Mouse (Mus musculus): ENCODE results near the gene Opcml. TPM values are rescaled to one million over a fixed set of nuclear protein-coding genes. Genes with fewer than 3 reads are reported as not detected.

Opcml gene
- total and polyA plus RNA-seq, 2 experiments from 2014 or later = 0.49 to 0.57 TPM

DNA sequence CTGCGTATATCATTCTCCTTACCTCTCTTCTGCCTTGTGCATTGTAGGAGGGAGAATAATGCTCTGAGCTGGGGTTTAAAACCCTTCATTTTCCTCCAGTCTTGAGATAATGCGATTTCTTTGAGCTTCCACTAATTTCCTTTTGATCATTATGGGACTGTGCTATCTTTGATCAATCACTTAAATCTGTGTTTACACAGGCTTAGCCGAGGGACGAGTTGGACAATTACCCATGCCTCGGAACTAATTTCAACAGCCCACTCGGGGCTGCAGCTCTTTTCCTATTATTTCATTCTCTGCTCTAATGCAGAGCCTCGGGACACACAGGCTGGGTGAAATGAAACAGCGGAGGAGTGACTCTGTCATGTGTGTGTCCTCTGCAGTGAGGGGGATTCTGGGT lies 220.9 kb downstream of the Opcml start:
- no peaks in the 10 kb centered on the region for H3K9me3 ChIP-seq (replicated peaks; ENCODE audit: control insufficient read depth, low read length)
- H3K9ac ChIP-seq (replicated peaks; ENCODE audit: low read depth, low read length) = no peak overlapping the region
- no peaks in the 10 kb centered on the region for H3K4me1 ChIP-seq (ENCODE audit: control insufficient read depth, insufficient read depth)
- ATAC-seq (ENCODE audit: insufficient read depth, low read depth) (no peak), DNase-seq (ENCODE audit: low spot score) (no peak)
- H3K4me2 ChIP-seq (ENCODE audit: low read depth, low read length) = no peak overlapping the region
- no peaks in the 10 kb centered on the region for H3K36me3 ChIP-seq (replicated peaks; ENCODE audit: control insufficient read depth, insufficient read depth, low read length)
- TF ChIP-seq CTCF (IDR thresholded peaks at IDR 0.05; ENCODE audit: low read depth) = no peak
- TF ChIP-seq EP300 (IDR thresholded peaks at IDR 0.05; ENCODE audit: low read depth) = no peak
- no peaks in the 10 kb centered on the region for H3K27me3 ChIP-seq (ENCODE audit: control insufficient read depth, insufficient read depth, low read length)
- no peak overlapping the region for H3K27ac ChIP-seq (ENCODE audit: low read depth)
- 57% methylated on average over 8 of the region's 8 CpGs for WGBS
- H3K4me3 ChIP-seq (ENCODE audit: low read depth, low read length) = no peak overlapping the region

DNA sequence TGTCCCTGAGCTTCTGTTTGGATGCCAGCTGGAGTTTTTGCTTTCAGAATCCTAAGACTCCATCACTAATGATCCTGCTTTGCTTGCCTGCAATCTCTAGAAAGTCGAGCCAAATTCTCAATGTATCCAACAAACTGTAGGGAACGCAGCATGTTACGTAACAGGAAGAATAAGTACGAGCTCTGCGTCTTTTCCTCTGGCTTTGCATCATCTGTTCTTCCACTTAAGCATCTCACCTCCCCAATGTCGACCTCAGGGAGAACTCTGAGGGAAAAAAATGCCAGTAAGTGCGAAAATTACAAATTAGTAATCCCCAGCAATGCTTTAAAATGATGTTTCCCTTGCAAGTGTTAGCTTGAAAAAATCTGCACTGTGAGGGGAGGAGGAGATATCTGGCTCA lies 222.1 kb downstream of the Opcml start:
- WGBS = 64% methylated on average over 7 of the region's 7 CpGs
- no peak overlapping the region for H3K27ac ChIP-seq (ENCODE audit: low read depth)
- H3K27me3 ChIP-seq (ENCODE audit: control insufficient read depth, insufficient read depth, low read length) = no peaks in the 10 kb centered on the region
- H3K36me3 ChIP-seq (replicated peaks; ENCODE audit: control insufficient read depth, insufficient read depth, low read length) = no peaks in the 10 kb centered on the region
- no peaks in the 10 kb centered on the region for H3K4me1 ChIP-seq (ENCODE audit: control insufficient read depth, insufficient read depth)
- H3K4me2 ChIP-seq (ENCODE audit: low read depth, low read length) = no peak overlapping the region
- no peak for ATAC-seq (ENCODE audit: insufficient read depth, low read depth)
- H3K9ac ChIP-seq (replicated peaks; ENCODE audit: low read depth, low read length) = no peak overlapping the region
- no peak overlapping the region for H3K4me3 ChIP-seq (ENCODE audit: low read depth, low read length)
- H3K9me3 ChIP-seq (replicated peaks; ENCODE audit: control insufficient read depth, low read length) = no peaks in the 10 kb centered on the region
- DNase-seq (ENCODE audit: low spot score) = no peak
- no peak for TF ChIP-seq CTCF (IDR thresholded peaks at IDR 0.05; ENCODE audit: low read depth)
- no peak for TF ChIP-seq EP300 (IDR thresholded peaks at IDR 0.05; ENCODE audit: low read depth)

DNA sequence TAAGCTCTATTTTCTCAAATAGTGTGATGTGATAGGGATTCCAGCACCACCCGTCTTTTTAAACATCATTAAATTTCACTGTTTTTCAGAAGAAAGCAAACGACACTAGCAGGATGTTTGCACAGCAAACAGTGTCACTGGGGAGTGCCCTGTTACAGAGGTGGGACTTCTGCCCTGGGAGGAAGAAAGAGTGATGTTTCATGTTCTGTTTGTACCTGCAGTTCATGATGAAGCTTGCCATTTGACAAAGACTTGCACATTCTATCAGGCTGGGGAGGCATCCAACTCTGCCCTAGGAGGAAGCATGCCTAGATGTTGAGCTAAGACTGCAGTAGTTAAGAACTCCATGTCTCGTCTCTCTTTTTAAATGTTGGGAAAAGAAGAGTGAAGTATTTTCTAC lies 222.6 kb downstream of the Opcml start:
- H3K9ac ChIP-seq (replicated peaks; ENCODE audit: low read depth, low read length) = no peak overlapping the region
- no peak overlapping the region for H3K4me3 ChIP-seq (ENCODE audit: low read depth, low read length)
- no peak for TF ChIP-seq CTCF (IDR thresholded peaks at IDR 0.05; ENCODE audit: low read depth)
- TF ChIP-seq EP300 (IDR thresholded peaks at IDR 0.05; ENCODE audit: low read depth) = no peak
- ATAC-seq (ENCODE audit: insufficient read depth, low read depth) (no peak), DNase-seq (ENCODE audit: low spot score) (no peak)
- H3K27ac ChIP-seq (ENCODE audit: low read depth) = no peak overlapping the region
- no peaks in the 10 kb centered on the region for H3K36me3 ChIP-seq (replicated peaks; ENCODE audit: control insufficient read depth, insufficient read depth, low read length)
- 55% methylated on average over 3 of the region's 3 CpGs for WGBS
- no peaks in the 10 kb centered on the region for H3K27me3 ChIP-seq (ENCODE audit: control insufficient read depth, insufficient read depth, low read length)
- H3K9me3 ChIP-seq (replicated peaks; ENCODE audit: control insufficient read depth, low read length) = no peaks in the 10 kb centered on the region
- no peaks in the 10 kb centered on the region for H3K4me1 ChIP-seq (ENCODE audit: control insufficient read depth, insufficient read depth)
- no peak overlapping the region for H3K4me2 ChIP-seq (ENCODE audit: low read depth, low read length)

DNA sequence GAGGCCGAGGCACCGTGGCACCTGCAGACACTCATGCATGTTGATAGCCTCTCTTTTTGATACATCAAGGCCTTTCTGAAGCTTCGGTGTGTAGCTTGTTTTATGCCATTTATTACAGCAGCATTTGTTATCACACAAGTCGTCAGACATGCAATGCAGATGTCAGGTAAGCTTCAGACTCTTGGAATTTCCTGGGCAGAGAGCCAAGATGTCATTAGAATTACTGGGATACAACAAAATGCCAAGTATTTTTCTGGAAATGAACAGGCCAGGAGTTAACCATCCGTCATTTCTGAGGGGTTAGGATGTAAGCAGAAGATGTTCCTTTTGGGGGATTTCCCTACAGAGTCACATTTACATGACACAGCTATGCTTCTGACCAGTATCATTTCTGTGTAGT lies 237.6 kb downstream of the Opcml start:
- H3K4me2 ChIP-seq (ENCODE audit: low read depth, low read length) = no peak overlapping the region
- no peaks in the 10 kb centered on the region for H3K36me3 ChIP-seq (replicated peaks; ENCODE audit: control insufficient read depth, insufficient read depth, low read length)
- no peak overlapping the region for H3K9ac ChIP-seq (replicated peaks; ENCODE audit: low read depth, low read length)
- ATAC-seq (ENCODE audit: insufficient read depth, low read depth) (no peak), DNase-seq (ENCODE audit: low spot score) (no peak)
- H3K4me3 ChIP-seq (ENCODE audit: low read depth, low read length) = no peak overlapping the region
- WGBS = 24% methylated on average over 5 of the region's 5 CpGs
- no peaks in the 10 kb centered on the region for H3K4me1 ChIP-seq (ENCODE audit: control insufficient read depth, insufficient read depth)
- H3K27ac ChIP-seq (ENCODE audit: low read depth) = no peak overlapping the region
- H3K27me3 ChIP-seq (ENCODE audit: control insufficient read depth, insufficient read depth, low read length) = no peaks in the 10 kb centered on the region
- no peak for TF ChIP-seq CTCF (IDR thresholded peaks at IDR 0.05; ENCODE audit: low read depth)
- TF ChIP-seq EP300 (IDR thresholded peaks at IDR 0.05; ENCODE audit: low read depth) = no peak
- no peaks in the 10 kb centered on the region for H3K9me3 ChIP-seq (replicated peaks; ENCODE audit: control insufficient read depth, low read length)

DNA sequence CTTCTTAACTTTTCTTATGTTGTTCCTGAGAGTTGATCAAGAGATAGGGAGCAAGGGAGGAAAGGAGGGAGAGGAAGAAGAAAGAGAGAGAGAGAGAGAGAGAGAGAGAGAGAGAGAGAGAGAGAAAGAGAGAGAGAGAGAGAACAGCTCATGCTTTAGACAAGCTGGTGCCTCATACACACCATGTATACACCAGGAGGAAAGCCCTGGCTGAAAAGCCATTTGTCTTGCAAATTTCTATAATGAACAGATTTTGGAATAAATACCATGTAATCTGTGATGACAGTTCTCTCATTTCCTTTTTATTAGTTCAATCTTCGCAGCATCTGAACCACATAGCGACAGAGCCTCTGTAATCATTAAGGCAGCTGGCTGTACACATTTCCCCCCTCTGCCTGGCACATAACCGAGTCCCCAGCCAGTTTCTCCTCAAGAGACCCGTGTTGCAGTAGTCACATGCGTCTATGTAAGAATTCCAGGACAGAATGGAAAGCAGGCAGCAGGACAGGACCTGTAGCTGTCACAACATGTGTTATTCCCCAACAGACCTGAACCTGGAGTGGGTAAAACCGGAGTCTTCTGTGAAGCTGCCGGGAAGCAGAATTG lies 238.3 kb downstream of the Opcml start:
- Histone ChIP-seq H3K27ac (ENCODE audit: low read depth) (no peak overlapping the region), H3K36me3 (replicated peaks; ENCODE audit: control insufficient read depth, insufficient read depth, low read length) (no peaks in the 10 kb centered on the region), H3K4me1 (ENCODE audit: control insufficient read depth, insufficient read depth) (no peaks in the 10 kb centered on the region), H3K9me3 (replicated peaks; ENCODE audit: control insufficient read depth, low read length) (no peaks in the 10 kb centered on the region), H3K27me3 (ENCODE audit: control insufficient read depth, insufficient read depth, low read length) (no peaks in the 10 kb centered on the region), H3K9ac (replicated peaks; ENCODE audit: low read depth, low read length) (no peak overlapping the region), H3K4me3 (ENCODE audit: low read depth, low read length) (no peak overlapping the region), H3K4me2 (ENCODE audit: low read depth, low read length) (no peak overlapping the region)
- TF ChIP-seq CTCF (IDR thresholded peaks at IDR 0.05; ENCODE audit: low read depth) = no peak
- TF ChIP-seq EP300 (IDR thresholded peaks at IDR 0.05; ENCODE audit: low read depth) = no peak
- ATAC-seq (ENCODE audit: insufficient read depth, low read depth) = no peak
- 50% methylated on average over 7 of the region's 7 CpGs for WGBS
- no peak for DNase-seq (ENCODE audit: low spot score)

DNA sequence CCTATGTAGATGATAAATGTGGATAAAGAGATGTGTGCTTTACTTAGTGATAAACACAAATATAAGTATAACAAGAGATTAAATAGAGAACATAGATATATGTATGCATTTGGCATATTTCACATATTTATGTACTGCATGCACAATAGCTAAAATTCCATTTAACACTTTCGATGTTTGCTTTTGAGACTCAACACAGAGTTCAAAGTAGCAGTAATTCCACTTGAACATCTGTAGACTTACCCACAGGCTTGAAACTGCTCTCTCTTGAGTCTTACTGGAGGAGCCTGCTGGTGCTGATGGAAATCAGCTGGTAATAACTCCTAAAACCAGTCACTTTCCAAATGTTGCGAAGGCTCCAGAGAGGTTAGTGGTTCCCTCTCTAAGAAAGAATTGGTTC lies 258.6 kb downstream of the Opcml start:
- Histone ChIP-seq H3K27me3 (ENCODE audit: control insufficient read depth, insufficient read depth, low read length) (no peaks in the 10 kb centered on the region), H3K9me3 (replicated peaks; ENCODE audit: control insufficient read depth, low read length) (no peaks in the 10 kb centered on the region), H3K4me1 (ENCODE audit: control insufficient read depth, insufficient read depth) (no peaks in the 10 kb centered on the region), H3K4me2 (ENCODE audit: low read depth, low read length) (no peak overlapping the region), H3K27ac (ENCODE audit: low read depth) (no peak overlapping the region), H3K4me3 (ENCODE audit: low read depth, low read length) (no peak overlapping the region), H3K9ac (replicated peaks; ENCODE audit: low read depth, low read length) (no peak overlapping the region), H3K36me3 (replicated peaks; ENCODE audit: control insufficient read depth, insufficient read depth, low read length) (no peaks in the 10 kb centered on the region)
- 89% methylated on average over 2 of the region's 2 CpGs for WGBS
- ATAC-seq (ENCODE audit: insufficient read depth, low read depth) = no peak
- no peak for DNase-seq (ENCODE audit: low spot score)
- TF ChIP-seq EP300 (IDR thresholded peaks at IDR 0.05; ENCODE audit: low read depth) (no peak), CTCF (IDR thresholded peaks at IDR 0.05; ENCODE audit: low read depth) (no peak)
